Mouse (Mus musculus) myocyte (in vitro differentiated cells): ENCODE data around the gene Gm609.

Experiments used
- CEBPB ChIP-seq: IDR thresholded peaks from 2 replicates; pipeline ENCODE4 v1.6.1; 2011; ENCODE audit warnings: mild to moderate bottlenecking, moderate library complexity; ENCODE audit not compliant: poor library complexity, insufficient read depth, severe bottlenecking
- E2F4 ChIP-seq: IDR thresholded peaks from one replicate; pipeline ENCODE4 v1.6.1; 2011; ENCODE audit warnings: mild to moderate bottlenecking, control low read depth, moderate library complexity; ENCODE audit not compliant: insufficient read depth
- MAX ChIP-seq: IDR thresholded peaks from one replicate; pipeline ENCODE4 v1.6.1; 2011; ENCODE audit warnings: low read depth, mild to moderate bottlenecking, control low read depth
- MYOG ChIP-seq, 3 experiments: IDR thresholded peaks; one replicate each; pipeline ENCODE4 v1.6.1; 2011; ENCODE audit warnings: control low read depth in 2 of 3, low read depth in 2 of 3, mild to moderate bottlenecking in 2 of 3; ENCODE audit not compliant: insufficient read length in 2 of 3, control insufficient read depth in 1 of 3, insufficient read depth in 1 of 3
- POLR2A ChIP-seq: IDR thresholded peaks from one replicate; pipeline ENCODE4 v1.6.1; 2011; ENCODE audit warnings: low read depth, mild to moderate bottlenecking, control low read depth, moderate library complexity; ENCODE audit not compliant: insufficient read length
- TCF12 ChIP-seq: IDR thresholded peaks from one replicate; pipeline ENCODE4 v1.6.1; 2011; ENCODE audit warnings: mild to moderate bottlenecking, control low read depth; ENCODE audit not compliant: poor library complexity, insufficient read depth, severe bottlenecking

DNA sequence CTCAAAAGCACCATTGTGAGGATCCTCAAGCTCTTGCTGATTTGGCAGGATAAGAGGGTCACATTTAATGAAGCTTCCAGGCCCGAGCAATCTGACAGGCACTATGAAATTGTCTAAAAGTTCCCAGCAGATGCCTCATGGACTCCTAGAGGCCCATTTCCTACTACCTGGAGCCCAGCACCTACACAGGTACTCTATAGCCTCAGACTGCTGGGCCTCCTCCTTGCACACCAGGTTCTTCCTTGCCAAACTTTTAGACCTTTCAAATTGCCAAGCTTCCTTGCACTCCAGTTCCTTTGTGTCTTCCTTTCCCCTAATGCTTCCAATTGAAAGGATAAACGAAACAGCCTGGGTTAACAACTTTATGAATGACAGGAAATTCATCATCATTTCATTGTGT, 89.8 kb downstream of the Gm609 start:
- TF ChIP-seq CEBPB (no peak), MAX (no peak), POLR2A (no peak), MYOG (IDR thresholded peaks at IDR 0.05; ENCODE audit: control insufficient read depth in 1 of 3, insufficient read depth in 1 of 3, insufficient read length in 2 of 3, low read depth in 2 of 3) (no peak), TCF12 (no peak), E2F4 (no peak)
